Mouse (Mus musculus): ENCODE data around the gene Arl4c. TPM values are rescaled to one million over a fixed set of nuclear protein-coding genes. Genes with fewer than 3 reads are reported as not detected.

Gene Arl4c
- polyA plus RNA-seq, 1 experiment from 2014 or later, result 26.9 TPM

DNA sequence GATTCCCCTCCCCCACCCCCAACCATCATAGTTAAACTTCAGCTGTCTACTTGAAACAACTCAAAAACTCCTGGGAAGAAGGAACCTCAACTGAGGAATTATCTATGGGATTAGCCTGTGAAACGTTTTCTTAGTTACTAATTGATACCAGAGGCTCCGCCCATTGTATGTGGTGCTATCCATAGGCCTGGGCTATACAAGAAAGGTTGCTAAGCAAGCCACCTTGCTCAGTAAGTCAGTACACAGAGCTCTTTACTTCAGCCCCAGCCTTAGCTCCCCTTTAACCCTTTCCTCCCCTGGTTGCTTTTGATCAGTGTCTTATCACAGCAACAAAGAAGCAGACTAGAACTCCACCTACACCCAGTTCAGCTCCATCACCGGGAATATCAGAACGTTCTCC, 31.2 kb downstream of the Arl4c start:
- peak; percentile 63; the same call in 1 of the 2 replicates for ATAC-seq (replicated peaks; ENCODE audit: low FRiP score)
- 70% methylated on average over 4 of the region's 4 CpGs for WGBS
- Histone ChIP-seq H3K9ac (no peak overlapping the region), H3K27me3 (no peaks in the 10 kb centered on the region), H3K4me2 (no peak overlapping the region), H3K36me3 (no peaks in the 10 kb centered on the region), H3K9me3 (replicated peaks) (no peaks in the 10 kb centered on the region), H3K27ac (no peak overlapping the region), H3K4me3 (replicated peaks) (no peak overlapping the region), H3K4me1 (peaks cover 24% of the 10 kb centered on the region)

DNA sequence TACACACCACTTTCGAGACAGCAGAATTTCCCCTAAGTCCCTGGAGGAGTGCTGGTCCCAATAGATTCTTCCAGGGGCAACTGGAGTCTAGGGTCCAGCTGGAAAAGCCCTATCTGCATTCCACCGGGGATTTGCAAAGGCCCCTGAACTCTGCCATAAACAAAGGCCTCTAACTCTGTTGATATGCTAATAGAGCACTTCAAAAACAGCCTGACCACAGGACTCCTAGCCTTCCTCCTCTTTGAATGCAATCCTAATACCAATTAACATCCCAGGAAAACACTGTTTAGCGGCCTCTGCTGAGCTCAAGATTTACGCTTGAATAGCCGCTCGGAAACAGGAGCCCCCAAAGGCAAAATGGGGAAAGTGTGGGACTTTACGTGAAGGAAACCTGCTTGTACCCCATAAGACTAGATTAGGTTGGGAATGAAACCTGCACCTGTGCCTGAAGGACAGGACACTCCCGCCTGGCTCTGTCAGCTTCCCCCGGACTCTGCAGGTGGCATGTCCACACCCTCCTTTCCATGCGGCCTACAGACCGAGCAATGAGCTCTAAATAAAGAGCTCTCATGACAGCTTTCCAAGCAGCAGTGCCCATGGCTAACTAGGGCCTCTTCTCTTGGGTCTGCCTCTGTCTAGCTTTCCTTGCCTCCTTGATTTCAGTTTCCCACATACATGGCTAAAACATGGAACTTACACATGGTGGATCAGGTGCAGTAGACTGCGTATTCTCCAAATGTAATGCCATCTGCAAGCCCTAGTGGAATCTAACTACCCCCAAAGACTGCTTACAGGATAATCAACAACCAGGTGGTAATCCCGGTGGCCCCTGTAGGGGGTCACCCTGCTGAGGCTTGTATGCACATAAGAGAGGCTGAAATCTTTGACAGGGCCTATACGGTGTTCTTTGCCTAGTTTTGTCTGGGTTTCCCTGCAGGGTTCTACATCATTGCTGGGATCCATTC, 32.9 kb downstream of the Arl4c start:
- H3K4me2 ChIP-seq, result 0 out of 2 replicates have a peak overlapping the region, but pooled peaks have one; percentile 5
- no peaks in the 10 kb centered on the region for H3K27me3 ChIP-seq
- peak; percentile 64; the same call in 1 of the 2 replicates for ATAC-seq (replicated peaks; ENCODE audit: low FRiP score)
- WGBS, result 26% methylated on average over 14 of the region's 14 CpGs
- peaks cover 24% of the 10 kb centered on the region for H3K4me1 ChIP-seq
- H3K27ac ChIP-seq, result peak overlapping the region; percentile 59
- no peak overlapping the region for H3K4me3 ChIP-seq (replicated peaks)
- no peaks in the 10 kb centered on the region for H3K36me3 ChIP-seq
- H3K9me3 ChIP-seq (replicated peaks), result no peaks in the 10 kb centered on the region
- no peak overlapping the region for H3K9ac ChIP-seq

DNA sequence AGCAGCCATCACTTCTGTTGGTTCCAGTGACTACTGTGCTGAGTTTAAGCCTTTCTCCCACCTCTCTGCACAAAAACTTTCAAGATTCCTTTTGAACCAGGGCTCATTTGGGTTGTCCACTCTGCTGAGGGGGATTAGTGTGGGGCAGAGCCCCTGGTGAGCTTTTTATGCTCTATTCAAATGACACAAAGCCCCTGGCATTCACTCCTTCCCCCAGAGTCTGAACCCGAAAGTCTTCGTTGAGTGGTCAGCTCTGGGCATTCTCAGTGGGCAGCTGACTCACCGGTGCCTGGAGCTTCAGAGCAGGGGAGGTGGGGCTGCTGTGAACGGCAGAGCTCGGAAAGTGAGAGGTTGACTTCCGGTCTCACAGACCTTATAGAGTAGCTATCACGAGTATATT, 33.7 kb downstream of the Arl4c start:
- peaks cover 24% of the 10 kb centered on the region for H3K4me1 ChIP-seq
- H3K27me3 ChIP-seq, result no peaks in the 10 kb centered on the region
- no peak for ATAC-seq (replicated peaks; ENCODE audit: low FRiP score)
- 11% methylated on average over 7 of the region's 7 CpGs for WGBS
- H3K4me2 ChIP-seq, result 0 out of 2 replicates have a peak overlapping the region, but pooled peaks have one; percentile 5
- no peak overlapping the region for H3K9ac ChIP-seq
- H3K9me3 ChIP-seq (replicated peaks), result no peaks in the 10 kb centered on the region
- H3K36me3 ChIP-seq, result no peaks in the 10 kb centered on the region
- peak overlapping the region; percentile 59; the same call in 1 of the 2 replicates for H3K27ac ChIP-seq
- no peak overlapping the region for H3K4me3 ChIP-seq (replicated peaks)

DNA sequence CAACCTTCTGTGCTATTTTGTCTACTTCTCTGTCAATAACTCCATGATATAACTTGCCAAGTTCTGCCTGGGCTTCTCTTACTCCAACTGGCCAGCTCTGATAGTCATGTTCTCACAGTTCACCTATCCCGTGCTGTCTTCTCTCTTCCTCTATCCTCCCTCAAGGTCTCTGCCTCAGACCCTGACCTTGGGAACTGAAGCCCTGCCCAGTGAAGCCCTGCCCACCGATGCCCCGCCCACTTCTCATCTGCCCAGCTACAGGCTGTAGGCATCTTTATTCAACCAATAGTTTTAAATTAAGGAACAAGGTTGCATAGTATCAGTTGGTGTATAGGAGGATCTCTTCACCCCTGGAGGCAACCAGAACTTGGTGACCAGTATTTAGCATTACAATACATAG, 37.4 kb downstream of the Arl4c start:
- no peaks in the 10 kb centered on the region for H3K36me3 ChIP-seq
- H3K9me3 ChIP-seq (replicated peaks), result no peaks in the 10 kb centered on the region
- H3K27ac ChIP-seq, result no peak overlapping the region
- no peaks in the 10 kb centered on the region for H3K27me3 ChIP-seq
- 65% methylated on average over 3 of the region's 3 CpGs for WGBS
- H3K9ac ChIP-seq, result no peak overlapping the region
- no peak overlapping the region for H3K4me3 ChIP-seq (replicated peaks)
- no peak overlapping the region for H3K4me2 ChIP-seq
- peaks cover 16% of the 10 kb centered on the region for H3K4me1 ChIP-seq
- no peak for ATAC-seq (replicated peaks; ENCODE audit: low FRiP score)

DNA sequence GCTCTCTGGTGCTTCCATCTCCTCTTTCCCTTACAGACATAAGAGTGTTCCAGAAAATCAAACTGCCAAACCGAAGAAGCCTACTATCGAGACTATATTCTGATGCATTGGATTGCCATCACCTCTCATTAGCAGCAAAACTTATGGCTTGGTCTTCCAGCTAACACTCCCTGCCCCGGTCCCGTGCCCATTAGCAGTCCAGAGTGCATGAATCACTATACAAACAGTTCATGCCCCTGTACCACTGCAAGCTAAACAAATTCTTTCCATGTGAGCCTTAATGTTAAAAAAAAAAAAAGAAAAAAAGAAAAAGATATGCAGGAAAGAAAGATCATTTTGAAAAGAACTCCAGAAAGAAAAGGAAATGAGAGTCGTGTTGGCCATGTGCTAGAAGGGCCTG, 39.3 kb downstream of the Arl4c start:
- Histone ChIP-seq H3K4me2 (no peak overlapping the region), H3K9me3 (replicated peaks) (no peaks in the 10 kb centered on the region), H3K36me3 (no peaks in the 10 kb centered on the region), H3K27ac (no peak overlapping the region), H3K4me3 (replicated peaks) (no peak overlapping the region), H3K4me1 (no peaks in the 10 kb centered on the region), H3K27me3 (no peaks in the 10 kb centered on the region), H3K9ac (no peak overlapping the region)
- 73% methylated on average over 5 of the region's 5 CpGs for WGBS
- no peak for ATAC-seq (replicated peaks; ENCODE audit: low FRiP score)

DNA sequence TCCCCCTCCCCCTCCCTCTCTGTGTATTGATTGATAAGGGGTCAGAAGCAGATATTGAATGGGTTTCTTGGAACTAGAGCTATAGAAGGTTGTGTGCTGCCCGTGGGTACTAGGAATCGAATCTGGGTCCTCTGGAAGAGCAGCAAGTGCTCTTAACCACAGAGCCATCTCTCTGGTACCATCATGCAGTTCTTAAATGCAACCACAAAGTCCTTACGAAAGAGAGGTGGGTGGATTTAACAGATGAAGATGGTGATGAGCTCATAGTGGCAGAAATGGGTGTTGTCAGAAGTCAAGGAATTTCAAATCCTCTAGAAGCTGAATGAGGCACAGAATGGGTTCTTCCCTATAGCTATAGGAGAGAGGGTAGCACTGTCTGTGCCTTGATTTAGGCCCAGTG, 40.8 kb downstream of the Arl4c start:
- no peaks in the 10 kb centered on the region for H3K4me1 ChIP-seq
- ATAC-seq (replicated peaks; ENCODE audit: low FRiP score), result no peak
- H3K4me3 ChIP-seq (replicated peaks), result no peak overlapping the region
- WGBS, result 91% methylated on average over 3 of the region's 3 CpGs
- H3K36me3 ChIP-seq, result no peaks in the 10 kb centered on the region
- no peak overlapping the region for H3K9ac ChIP-seq
- H3K9me3 ChIP-seq (replicated peaks), result no peaks in the 10 kb centered on the region
- no peaks in the 10 kb centered on the region for H3K27me3 ChIP-seq
- H3K27ac ChIP-seq, result no peak overlapping the region
- H3K4me2 ChIP-seq, result no peak overlapping the region

DNA sequence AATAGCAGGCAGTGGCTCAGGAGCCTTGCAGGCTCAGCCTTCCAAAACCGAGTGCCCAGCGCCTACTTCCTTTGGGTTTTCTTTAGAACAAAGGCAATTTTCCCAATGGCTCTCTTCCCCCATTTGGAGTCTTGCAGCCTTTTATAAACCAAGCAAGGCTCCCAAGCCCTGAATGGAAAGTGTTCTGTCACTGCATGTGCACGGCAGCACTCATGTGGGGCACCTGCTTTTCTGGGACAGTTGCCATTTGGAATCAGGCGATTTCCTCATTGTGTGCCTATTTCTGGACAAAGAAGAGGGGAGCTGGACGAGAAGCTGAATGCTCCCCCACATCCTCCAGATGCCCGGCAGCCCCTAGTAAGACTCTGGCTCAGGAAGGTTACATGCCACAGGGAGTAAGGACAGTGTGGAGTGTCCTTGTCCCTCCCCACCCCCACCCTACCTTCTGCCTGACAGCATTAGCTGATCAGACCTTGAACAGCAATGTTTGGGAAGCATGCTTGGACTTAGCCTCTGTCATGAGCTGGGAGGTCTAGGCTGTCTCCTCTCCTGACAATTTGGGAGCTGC, 43.6 kb downstream of the Arl4c start:
- WGBS, result 64% methylated on average over 6 of the region's 6 CpGs
- no peaks in the 10 kb centered on the region for H3K27me3 ChIP-seq
- no peak overlapping the region for H3K4me2 ChIP-seq
- no peaks in the 10 kb centered on the region for H3K36me3 ChIP-seq
- no peak overlapping the region for H3K9ac ChIP-seq
- H3K4me3 ChIP-seq (replicated peaks), result no peak overlapping the region
- H3K4me1 ChIP-seq, result 0 out of 2 replicates have a peak, but pooled peaks cover 2% of the 10 kb centered on the region
- H3K9me3 ChIP-seq (replicated peaks), result no peaks in the 10 kb centered on the region
- no peak for ATAC-seq (replicated peaks; ENCODE audit: low FRiP score)
- H3K27ac ChIP-seq, result no peak overlapping the region

DNA sequence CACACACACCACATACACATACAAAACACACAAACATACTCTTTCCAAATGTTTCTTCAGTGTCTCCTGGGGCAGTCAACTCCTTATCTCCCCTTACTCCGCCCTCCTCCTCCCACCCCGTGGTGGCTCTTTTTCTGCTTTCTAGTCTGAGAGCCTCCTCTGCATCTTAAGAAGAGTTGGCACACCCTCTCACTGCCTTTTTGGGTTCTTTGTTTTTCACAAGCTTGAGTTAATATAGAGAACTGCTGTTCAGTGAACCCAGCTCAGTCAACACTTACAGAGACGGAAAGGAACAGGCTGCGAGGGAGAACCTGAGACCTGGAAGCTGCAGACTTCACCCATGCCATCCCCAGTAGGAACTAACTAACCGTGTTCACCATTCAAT, 45.9 kb downstream of the Arl4c start:
- Histone ChIP-seq H3K4me3 (replicated peaks) (no peak overlapping the region), H3K27me3 (no peaks in the 10 kb centered on the region), H3K27ac (no peak overlapping the region), H3K4me2 (no peak overlapping the region), H3K9me3 (replicated peaks) (no peaks in the 10 kb centered on the region), H3K4me1 (0 out of 2 replicates have a peak, but pooled peaks cover 7% of the 10 kb centered on the region), H3K36me3 (no peaks in the 10 kb centered on the region), H3K9ac (no peak overlapping the region)
- WGBS, result 78% methylated on average over 5 of the region's 5 CpGs
- ATAC-seq (replicated peaks; ENCODE audit: low FRiP score), result no peak

DNA sequence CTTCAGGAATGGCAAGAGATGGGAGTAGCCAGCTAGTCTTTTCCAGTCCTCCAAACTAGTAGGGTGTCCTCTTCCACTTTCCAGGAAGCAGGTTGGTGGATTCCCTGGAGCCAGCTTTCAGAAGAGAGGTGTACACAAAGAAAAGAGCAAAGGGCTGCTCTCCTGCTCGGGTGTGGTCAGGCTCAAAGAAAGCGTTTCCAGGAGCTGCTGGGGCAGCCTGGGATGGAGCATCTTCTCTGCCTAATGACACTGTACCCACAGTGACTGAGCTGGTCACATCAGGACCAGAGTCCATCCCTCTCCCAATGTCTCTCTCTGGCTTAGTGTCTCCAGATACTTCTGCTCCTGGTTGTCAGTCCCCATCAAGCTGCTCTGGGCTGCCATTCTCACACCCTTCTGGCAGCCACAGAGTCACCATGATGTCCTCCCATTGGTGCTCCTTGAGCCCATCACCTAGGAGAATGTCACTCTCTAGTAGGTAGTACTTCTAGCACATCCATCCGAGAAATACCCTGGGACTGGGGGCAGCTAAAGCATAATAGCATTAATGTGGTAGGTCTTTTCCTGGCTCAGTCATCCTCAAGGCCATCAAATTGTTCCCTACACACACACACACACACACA, 46.4 kb downstream of the Arl4c start:
- H3K4me2 ChIP-seq, result no peak overlapping the region
- H3K36me3 ChIP-seq, result no peaks in the 10 kb centered on the region
- H3K4me1 ChIP-seq, result peaks cover 7% of the 10 kb centered on the region; the same call in 1 of the 2 replicates
- no peak overlapping the region for H3K4me3 ChIP-seq (replicated peaks)
- no peak overlapping the region for H3K9ac ChIP-seq
- WGBS, result 89% methylated on average over 3 of the region's 3 CpGs
- ATAC-seq (replicated peaks; ENCODE audit: low FRiP score), result no peak
- H3K27ac ChIP-seq, result no peak overlapping the region
- H3K9me3 ChIP-seq (replicated peaks), result no peaks in the 10 kb centered on the region
- no peaks in the 10 kb centered on the region for H3K27me3 ChIP-seq

DNA sequence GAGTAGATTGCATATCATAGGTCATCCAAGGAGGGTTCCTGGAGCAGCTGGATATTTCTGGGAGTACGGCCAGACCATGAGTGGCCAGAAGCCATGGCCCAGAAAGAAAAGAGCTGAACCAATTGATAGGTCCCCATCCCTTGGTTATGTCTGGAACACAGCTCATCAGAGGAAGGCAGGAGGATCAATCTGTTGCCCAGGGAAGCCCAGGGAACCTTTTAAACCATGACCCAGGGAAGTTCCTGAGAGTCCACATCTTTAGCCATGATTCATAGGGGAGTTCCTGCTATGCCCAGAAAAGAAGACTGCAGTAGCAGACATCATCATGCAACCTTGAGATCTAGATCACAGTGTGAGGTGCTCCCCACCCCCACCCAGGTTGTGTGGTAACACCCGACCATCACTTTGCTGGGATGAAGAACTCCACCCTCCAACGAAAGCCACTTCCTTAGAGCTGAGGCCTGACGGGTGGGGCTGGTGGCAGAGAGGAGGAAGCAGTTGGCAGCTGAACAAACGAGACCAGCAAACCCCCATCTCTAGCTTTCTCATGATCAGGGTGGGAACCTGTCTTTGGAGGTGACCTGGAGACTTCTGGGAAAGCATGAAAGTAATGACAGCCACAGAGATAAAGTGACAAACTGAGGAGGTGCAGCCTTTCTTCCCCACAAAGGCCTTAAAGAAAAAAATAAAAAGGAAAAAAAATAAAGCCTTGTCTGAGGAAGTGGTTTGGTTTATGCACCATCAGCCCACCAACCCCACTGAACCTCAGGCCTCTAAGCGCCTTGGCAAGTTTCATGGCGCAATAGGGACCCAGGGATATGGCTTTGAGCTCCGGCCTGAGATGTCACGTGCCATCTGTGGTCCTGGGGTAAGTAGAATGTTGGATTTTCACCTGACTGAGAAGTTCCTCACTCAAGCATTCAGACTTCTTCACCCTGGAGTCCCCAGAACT, 47.2 kb downstream of the Arl4c start:
- no peak for ATAC-seq (replicated peaks; ENCODE audit: low FRiP score)
- 80% methylated on average over 9 of the region's 9 CpGs for WGBS
- Histone ChIP-seq H3K9me3 (replicated peaks) (no peaks in the 10 kb centered on the region), H3K4me2 (no peak overlapping the region), H3K4me3 (replicated peaks) (no peak overlapping the region), H3K4me1 (peaks cover 12% of the 10 kb centered on the region; the same call in 1 of the 2 replicates), H3K36me3 (no peaks in the 10 kb centered on the region), H3K27ac (no peak overlapping the region), H3K27me3 (no peaks in the 10 kb centered on the region), H3K9ac (no peak overlapping the region)
